Mouse (Mus musculus): ENCODE measurements around the gene Sltm. TPM values are rescaled to one million over a fixed set of nuclear protein-coding genes. Genes with fewer than 3 reads are reported as not detected.

The Sltm gene
- total and polyA plus RNA-seq, 3 experiments: 44.0 to 70.0 (median 62.3) TPM

DNA sequence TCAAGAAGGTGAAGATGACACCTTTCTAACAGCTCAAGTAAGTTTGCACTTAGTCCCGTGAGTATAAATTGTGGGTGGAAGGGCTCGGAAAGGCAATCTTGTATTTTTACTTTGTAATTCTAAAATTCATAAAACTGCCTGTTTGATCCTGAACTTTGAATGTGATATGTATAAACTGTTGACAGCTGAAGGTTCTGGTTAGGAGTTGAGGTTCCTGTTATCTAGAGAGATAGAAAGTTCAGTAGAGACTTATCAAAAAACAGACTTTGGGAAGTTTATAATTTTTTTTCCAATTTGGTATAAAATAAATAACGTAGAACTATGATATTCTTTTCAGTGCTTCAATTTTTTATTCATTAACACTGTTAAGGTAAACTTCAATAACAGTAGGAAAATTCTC lies 20.3 kb downstream of the Sltm start (continued):
- TF ChIP-seq RAD21 (IDR thresholded peaks at IDR 0.05; ENCODE audit: low read depth, low read length): no peak

DNA sequence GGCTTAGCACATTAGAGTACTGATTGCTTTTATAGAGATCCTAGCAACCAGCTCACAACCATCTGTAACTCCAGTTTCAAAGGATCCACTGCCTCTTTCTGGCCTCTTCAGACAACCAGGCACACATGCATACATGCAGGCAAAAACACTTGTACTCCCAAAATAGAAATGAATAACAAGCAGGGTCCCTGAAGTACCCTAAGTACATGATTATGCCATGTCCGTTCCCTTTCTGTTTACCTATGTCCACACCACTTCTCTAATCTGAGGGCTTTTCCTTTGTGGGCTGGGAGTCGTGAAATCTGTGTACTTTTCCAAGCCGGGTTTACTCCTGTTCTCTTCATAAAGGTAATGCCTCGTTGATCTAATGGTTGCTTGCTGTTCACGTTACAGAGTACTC lies 25.1 kb downstream of the Sltm start:
- Histone ChIP-seq H3K4me3 (ENCODE audit: control insufficient read depth in 1 of 2, insufficient read depth in 1 of 2, low read depth in 2 of 2, low read length in 2 of 2) (no peak overlapping the region), H3K4me1 (ENCODE audit: control insufficient read depth in 1 of 2, insufficient read depth in 2 of 2, low read length in 2 of 2) (peaks cover 0 to 9% of the 10 kb centered on the region in 2 experiments; a peak in 2 of 4 replicates), H3K27me3 (ENCODE audit: control insufficient read depth in 1 of 2, insufficient read depth in 2 of 2, low read length in 2 of 2) (no peaks in the 10 kb centered on the region), H3K9ac (ENCODE audit: control insufficient read depth, low read depth, low read length, poor library complexity, severe bottlenecking) (no peak overlapping the region), H3K27ac (ENCODE audit: control insufficient read depth, low read depth, low read length) (no peak overlapping the region), H3K36me3 (ENCODE audit: control insufficient read depth in 1 of 2, insufficient read depth in 2 of 2, low read length in 2 of 2) (peaks cover 13 to 51% of the 10 kb centered on the region in 2 experiments), H3K9me3 (replicated peaks; ENCODE audit: insufficient read depth, low read length) (no peaks in the 10 kb centered on the region), H3K79me2 (ENCODE audit: control insufficient read depth, insufficient read depth, low read length, poor library complexity) (no peaks in the 10 kb centered on the region)
- DNase-seq (ENCODE audit: low read depth, low spot score): no peak
- TF ChIP-seq MAX (IDR thresholded peaks at IDR 0.05; ENCODE audit: low read length) (no peak), CTCF (IDR thresholded peaks at IDR 0.05 in 2 of 3, conservative IDR thresholded peaks at IDR 0.05 in 1 of 3; ENCODE audit: control insufficient read depth in 1 of 3, insufficient read depth in 1 of 3, low read depth in 2 of 3, low read length in 3 of 3, poor library complexity in 1 of 3, severe bottlenecking in 1 of 3) (no peak), MXI1 (IDR thresholded peaks at IDR 0.05; ENCODE audit: low read depth, low read length) (no peak), SIN3A (IDR thresholded peaks at IDR 0.05; ENCODE audit: low read length) (no peak), TAL1 (IDR thresholded peaks at IDR 0.05; ENCODE audit: low read length) (no peak), TBP (IDR thresholded peaks at IDR 0.05; ENCODE audit: low read depth, low read length) (no peak), MAFK (IDR thresholded peaks at IDR 0.05; ENCODE audit: borderline replicate concordance, low read depth, low read length) (no peak), NELFE (IDR thresholded peaks at IDR 0.05; ENCODE audit: low read depth, low read length) (no peak), POLR2AphosphoS5 (IDR thresholded peaks at IDR 0.05; ENCODE audit: borderline replicate concordance, low read depth, low read length) (no peak), BHLHE40 (IDR thresholded peaks at IDR 0.05; ENCODE audit: borderline replicate concordance, low read depth, low read length) (no peak), GATA1 (IDR thresholded peaks at IDR 0.05; ENCODE audit: low read depth, low read length) (no peak), ZC3H11A (IDR thresholded peaks at IDR 0.05; ENCODE audit: low read depth, low read length) (no peak), ZNF384 (IDR thresholded peaks at IDR 0.05; ENCODE audit: low read depth, low read length) (no peak), HCFC1 (IDR thresholded peaks at IDR 0.05; ENCODE audit: low read depth, low read length) (no peak), USF2 (IDR thresholded peaks at IDR 0.05; ENCODE audit: borderline replicate concordance in 1 of 2, insufficient read depth in 1 of 2, low read depth in 1 of 2, low read length in 2 of 2) (no peak), TCF12 (IDR thresholded peaks at IDR 0.05; ENCODE audit: low read depth, low read length) (no peak), RAD21 (IDR thresholded peaks at IDR 0.05; ENCODE audit: low read depth, low read length) (no peak), GABPA (IDR thresholded peaks at IDR 0.05; ENCODE audit: low read depth, low read length) (no peak), MEF2A (IDR thresholded peaks at IDR 0.05; ENCODE audit: extremely low read depth, insufficient replicate concordance, low read depth, low read length, poor library complexity, severe bottlenecking) (no peak), JUND (IDR thresholded peaks at IDR 0.05; ENCODE audit: low read depth, low read length) (no peak)
